17 mouse cellular contexts compared by ENCODE assay signal in genomic region chr8:64497281-64498060, GRCm38 (mm10).
DNase-seq lines count a peak whose midpoint lies in the region; ATAC-seq lines count a peak whose summit lies in the region.
"Had no signal": no experiment of that assay in that cellular context is flagged by ENCODE, and none has a peak within 500 bp of the region (broad histone marks: within the 10 kb centered on the region; RNA-seq: fewer than 3 reads in every experiment).

No protein-coding gene starts in this region.

- no peak overlapping the region for H3K9ac ChIP-seq in kidney, embryonic 15.5 days
- no peak overlapping the region for H3K9ac ChIP-seq in hindbrain, embryonic 14.5 days
- no peak overlapping the region for H3K9ac ChIP-seq in neural tube, embryonic 14.5 days (replicated peaks; ENCODE audit: low read depth, low read length)
- H3K9ac ChIP-seq: limb, embryonic 12.5 days; liver, embryonic 13.5 days had no signal

- no peak overlapping the region for H3K4me3 ChIP-seq in kidney, embryonic 15.5 days (replicated peaks)
- no peak overlapping the region for H3K4me3 ChIP-seq in hindbrain, embryonic 14.5 days (replicated peaks; ENCODE audit: low read length)
- no peak overlapping the region for H3K4me3 ChIP-seq in neural tube, embryonic 14.5 days (ENCODE audit: low read depth, low read length)
- H3K4me3 ChIP-seq: layer of hippocampus, adult 2 months; limb, embryonic 12.5 days; liver, embryonic 13.5 days had no signal

- H3K4me2 ChIP-seq in kidney, embryonic 15.5 days: no peak overlapping the region
- H3K4me2 ChIP-seq in hindbrain, embryonic 14.5 days (replicated peaks): no peak overlapping the region
- H3K4me2 ChIP-seq in neural tube, embryonic 14.5 days (ENCODE audit: low read depth, low read length): no peak overlapping the region
- H3K4me2 ChIP-seq: heart, embryonic 11.5 days; limb, embryonic 12.5 days; liver, embryonic 13.5 days had no signal

- H3K4me1 ChIP-seq in kidney, embryonic 15.5 days: no peaks in the 10 kb centered on the region
- H3K4me1 ChIP-seq in hindbrain, embryonic 14.5 days (replicated peaks; ENCODE audit: control insufficient read depth, insufficient read depth, low read length): peaks cover 5% of the 10 kb centered on the region
- peaks cover 7% of the 10 kb centered on the region; the same call in 1 of the 2 replicates for H3K4me1 ChIP-seq in neural tube, embryonic 14.5 days (ENCODE audit: control insufficient read depth, insufficient read depth, low read length)
- H3K4me1 ChIP-seq: liver, embryonic 13.5 days had no signal

- DNase-seq in embryo, embryonic 10.5 days (ENCODE audit: low spot score): peak; percentile 13
- DNase-seq in embryo, embryonic 9.5 days (ENCODE audit: extremely low spot score): no peak
- no peak for DNase-seq in kidney, postnatal 10 days
- no peak for DNase-seq in hindbrain, embryonic 14.5 days (ENCODE audit: low spot score)
- DNase-seq in right cerebral cortex, postnatal 36 days (ENCODE audit: low spot score in 2 of 2): no peak
- DNase-seq in lung, postnatal 25 days (ENCODE audit: low spot score): no peak
- DNase-seq: cerebellum, adult 9-10 months; heart, postnatal 14 days; liver, embryonic 13.5 days; thymus, adult 18-20 months had no signal

- no peaks in the 10 kb centered on the region for H3K27me3 ChIP-seq in kidney, embryonic 15.5 days
- no peaks in the 10 kb centered on the region for H3K27me3 ChIP-seq in hindbrain, embryonic 14.5 days (ENCODE audit: control insufficient read depth, insufficient read depth, low read length)
- H3K27me3 ChIP-seq in neural tube, embryonic 14.5 days (ENCODE audit: control insufficient read depth, insufficient read depth, low read length): no peaks in the 10 kb centered on the region
- H3K27me3 ChIP-seq: limb, embryonic 12.5 days; liver, embryonic 13.5 days had no signal

- ATAC-seq in kidney, embryonic 15.5 days (replicated peaks; ENCODE audit: low FRiP score): peak; percentile 52
- peak; percentile 66 for ATAC-seq in hindbrain, embryonic 14.5 days (ENCODE audit: low FRiP score)
- peak; percentile 63 for ATAC-seq in neural tube, embryonic 14.5 days (ENCODE audit: low read depth)

- no peak overlapping the region for H3K27ac ChIP-seq in kidney, embryonic 15.5 days
- no peak overlapping the region for H3K27ac ChIP-seq in hindbrain, embryonic 14.5 days
- H3K27ac ChIP-seq in neural tube, embryonic 14.5 days (ENCODE audit: low read depth, low read length): no peak overlapping the region
- H3K27ac ChIP-seq: kidney, postnatal 0 days; layer of hippocampus, adult 2 months; left cerebral cortex, adult 2 months; limb, embryonic 12.5 days; liver, embryonic 13.5 days had no signal

- WGBS in kidney, embryonic 15.5 days: 24% methylated on average over 6 of the region's 6 CpGs
- WGBS in hindbrain, embryonic 14.5 days: 39% methylated on average over 6 of the region's 6 CpGs
- 35% methylated on average over 6 of the region's 6 CpGs for WGBS in neural tube, embryonic 14.5 days

- no peaks in the 10 kb centered on the region for H3K36me3 ChIP-seq in kidney, embryonic 15.5 days
- no peaks in the 10 kb centered on the region for H3K36me3 ChIP-seq in hindbrain, embryonic 14.5 days (replicated peaks; ENCODE audit: control insufficient read depth, insufficient read depth)
- no peaks in the 10 kb centered on the region for H3K36me3 ChIP-seq in neural tube, embryonic 14.5 days (ENCODE audit: control insufficient read depth, insufficient read depth, low read length)
- H3K36me3 ChIP-seq: limb, embryonic 12.5 days; liver, embryonic 13.5 days had no signal

- no peaks in the 10 kb centered on the region for H3K9me3 ChIP-seq in kidney, embryonic 15.5 days (replicated peaks)
- no peaks in the 10 kb centered on the region for H3K9me3 ChIP-seq in hindbrain, embryonic 14.5 days (ENCODE audit: control insufficient read depth, low read length)
- no peaks in the 10 kb centered on the region for H3K9me3 ChIP-seq in neural tube, embryonic 14.5 days (ENCODE audit: control insufficient read depth, low read length)
- H3K9me3 ChIP-seq: limb, embryonic 12.5 days; liver, embryonic 13.5 days had no signal
